Mouse (Mus musculus) kidney, embryonic 14.5 days (tissue): Measurements from ENCODE around the gene Paox. TPM values are rescaled to one million over a fixed set of nuclear protein-coding genes. Genes with fewer than 3 reads are reported as not detected.

ENCODE experiments used
- ATAC-seq: fragments of 200-750 bp; cut with Nextera tagmentation; 2 replicates; pipeline ENCODE4 v1.8.0; 2017; ENCODE audit warnings: moderate number of reproducible peaks, mild to moderate bottlenecking, moderate TSS enrichment, moderate library complexity; ENCODE audit not compliant: low FRiP score, low TSS enrichment
- H3K27ac ChIP-seq: fragments of 300-500 bp; sonication (generic); 2 replicates; pipeline ENCODE4 v1.5.1; 2014; ENCODE audit warnings: low read depth, mild to moderate bottlenecking, low read length, moderate library complexity, mixed read lengths
- H3K27me3 ChIP-seq: fragments of 300-500 bp; sonication (generic); 2 replicates; pipeline ENCODE4 v1.6.1; 2014; ENCODE audit warnings: mild to moderate bottlenecking, low read length; ENCODE audit not compliant: control insufficient read depth, insufficient read depth
- H3K36me3 ChIP-seq: fragments of 300-500 bp; sonication (generic); 2 replicates; pipeline ENCODE4 v1.6.1; 2014; ENCODE audit warnings: low read length, mixed read lengths; ENCODE audit not compliant: control insufficient read depth, insufficient read depth
- H3K4me1 ChIP-seq: fragments of 300-500 bp; sonication (generic); 2 replicates; pipeline ENCODE4 v1.6.1; 2014; ENCODE audit warnings: low read length, mixed read lengths; ENCODE audit not compliant: control insufficient read depth, insufficient read depth
- H3K4me2 ChIP-seq: fragments of 300-500 bp; sonication (generic); replicated peaks from 2 replicates; pipeline ENCODE4 v1.6.1; 2014; ENCODE audit warnings: low read depth, mild to moderate bottlenecking, low read length
- H3K4me3 ChIP-seq: fragments of 300-500 bp; sonication (generic); 2 replicates; pipeline ENCODE4 v1.5.1; 2014; ENCODE audit warnings: mild to moderate bottlenecking, low read length
- H3K9ac ChIP-seq: fragments of 300-500 bp; sonication (generic); 2 replicates; pipeline ENCODE4 v1.6.1; 2014; ENCODE audit warnings: low read depth, mild to moderate bottlenecking, low read length, moderate library complexity
- H3K9me3 ChIP-seq: fragments of 300-500 bp; sonication (generic); 2 replicates; pipeline ENCODE4 v1.6.1; 2016; ENCODE audit warnings: low read length; ENCODE audit not compliant: control insufficient read depth
- WGBS: fragments of 180-500 bp; shearing (Covaris S2); extraction: QIAGEN DNeasy Blood & Tissue Kit; methylation state at CpG from one replicate; pipeline ENCODE4 v1.1.7; 2014; 5-methylcytosine and 5-hydroxymethylcytosine counted together
- polyA plus RNA-seq: library from polyadenylated mRNA; unstranded; fragments of >200 nt; fragmentation: Nextera tagmentation; extraction: Ambion mirVana; gene quantifications from 2 replicates; pipeline ENCODE4 v1.2.1, GENCODE M21; 2014

Paox gene
- polyA plus RNA-seq, 1 experiment from 2014 or later = 24.8 TPM

DNA sequence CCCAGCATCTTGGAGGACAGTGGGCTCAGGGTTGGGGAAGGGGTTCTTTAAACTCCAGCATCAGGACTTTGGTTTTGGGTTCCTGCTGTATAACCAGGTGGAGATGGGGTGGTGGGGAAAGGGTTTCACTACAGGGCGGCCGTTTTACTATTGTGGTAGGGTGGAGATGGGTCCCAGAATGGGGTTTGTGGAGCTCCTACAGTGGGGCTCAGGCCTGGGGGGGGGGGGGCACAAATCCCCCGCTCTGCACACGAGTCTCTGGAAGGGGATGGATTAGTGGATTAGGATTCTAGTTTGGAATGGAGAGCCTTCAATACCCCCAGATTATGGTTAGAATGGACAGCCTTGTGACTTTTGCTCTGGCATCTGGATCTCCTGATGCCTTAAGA, 38.2 kb downstream of the Paox start:
- Histone ChIP-seq H3K27ac (no peak overlapping the region), H3K4me1 (peaks cover 11% of the 10 kb centered on the region; the same call in 1 of the 2 replicates), H3K9me3 (no peaks in the 10 kb centered on the region), H3K9ac (no peak overlapping the region), H3K36me3 (no peaks in the 10 kb centered on the region; the same call in 1 of the 2 replicates), H3K4me3 (peak overlapping the region; percentile 23; the same call in 1 of the 2 replicates), H3K4me2 (peak overlapping the region; percentile 48), H3K27me3 (peaks cover 21% of the 10 kb centered on the region)
- ATAC-seq = no peak
- WGBS = 24% methylated on average over 4 of the region's 4 CpGs

- H3K27ac ChIP-seq = no peak within 1 kb of the TSS
- H3K27me3 ChIP-seq = peaks cover 21% of the 10 kb centered on the region
- H3K9ac ChIP-seq = peak within 1 kb of the TSS; percentile 37; the same call in 1 of the 2 replicates
- H3K9me3 ChIP-seq = no peaks in the 10 kb centered on the region
- ATAC-seq = peak; percentile 61
- no peaks in the 10 kb centered on the region; the same call in 1 of the 2 replicates for H3K36me3 ChIP-seq
- H3K4me3 ChIP-seq = peak within 1 kb of the TSS; percentile 23
- WGBS = under 1% methylated on average over 27 of the region's 28 CpGs
- H3K4me1 ChIP-seq = peaks cover 11% of the 10 kb centered on the region; the same call in 1 of the 2 replicates
- H3K4me2 ChIP-seq = peak within 1 kb of the TSS; percentile 48
These were observed 38.8 kb downstream of the Paox start, which contains the start of gene Sprn for GRCm38 (mm10) chr7:140154218-140154927. Sprn (minus strand) TSS chr7:140154877.

GRCm38 (mm10) chr7:140160363-140160762, 44.8 kb downstream of the Paox start:
- 79% methylated on average over 3 of the region's 3 CpGs for WGBS
- H3K9me3 ChIP-seq = no peaks in the 10 kb centered on the region
- H3K9ac ChIP-seq = no peak overlapping the region
- no peak for ATAC-seq
- H3K36me3 ChIP-seq = no peaks in the 10 kb centered on the region
- H3K4me3 ChIP-seq = no peak overlapping the region
- no peak overlapping the region for H3K27ac ChIP-seq
- H3K4me1 ChIP-seq = no peaks in the 10 kb centered on the region
- no peaks in the 10 kb centered on the region for H3K27me3 ChIP-seq
- no peak overlapping the region for H3K4me2 ChIP-seq

DNA sequence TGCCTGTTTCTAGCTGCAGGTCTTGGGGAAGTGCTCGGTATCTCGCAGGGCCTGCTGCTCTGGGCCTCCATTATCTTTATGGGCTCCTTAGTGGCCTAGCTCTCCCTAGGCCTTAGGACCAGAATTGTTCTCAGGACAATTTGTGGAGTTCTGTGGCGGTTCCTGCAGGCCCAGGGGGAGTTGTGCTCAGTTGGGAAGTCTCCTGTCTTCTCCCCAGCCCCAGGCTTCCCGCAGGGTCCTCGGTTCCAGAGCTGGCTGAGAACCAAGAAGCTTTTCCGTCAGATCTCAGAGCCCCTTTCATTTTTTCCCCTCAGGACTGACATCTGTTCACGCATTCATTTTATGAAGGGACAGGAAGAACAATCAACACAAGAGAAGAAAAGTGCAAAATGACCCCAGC, 49.1 kb downstream of the Paox start, which contains the start of gene Olfr522:
Olfr522 (minus strand) TSS at position 101 of the 400 bp plus-strand sequence.
- H3K4me2 ChIP-seq = no peak within 1 kb of the TSS
- H3K27ac ChIP-seq = no peak within 1 kb of the TSS
- no peaks in the 10 kb centered on the region for H3K27me3 ChIP-seq
- no peaks in the 10 kb centered on the region for H3K36me3 ChIP-seq
- H3K9me3 ChIP-seq = no peaks in the 10 kb centered on the region
- H3K4me3 ChIP-seq = no peak within 1 kb of the TSS
- no peaks in the 10 kb centered on the region for H3K4me1 ChIP-seq
- no peak for ATAC-seq
- 73% methylated on average over 7 of the region's 7 CpGs for WGBS
- H3K9ac ChIP-seq = no peak within 1 kb of the TSS

GRCm38 (mm10) chr7:140167950-140168349, 52.4 kb downstream of the Paox start:
- no peaks in the 10 kb centered on the region for H3K27me3 ChIP-seq
- H3K9me3 ChIP-seq = no peaks in the 10 kb centered on the region
- no peak overlapping the region for H3K9ac ChIP-seq
- H3K4me2 ChIP-seq = no peak overlapping the region
- H3K27ac ChIP-seq = no peak overlapping the region
- ATAC-seq = no peak
- H3K36me3 ChIP-seq = no peaks in the 10 kb centered on the region
- no peaks in the 10 kb centered on the region for H3K4me1 ChIP-seq
- WGBS = 84% methylated on average over 1 of the region's 1 CpGs
- no peak overlapping the region for H3K4me3 ChIP-seq

- H3K27ac ChIP-seq = no peak overlapping the region
- no peaks in the 10 kb centered on the region for H3K4me1 ChIP-seq
- 77% methylated on average over 4 of the region's 4 CpGs for WGBS
- no peaks in the 10 kb centered on the region for H3K36me3 ChIP-seq
- H3K4me3 ChIP-seq = no peak overlapping the region
- no peak overlapping the region for H3K9ac ChIP-seq
- H3K4me2 ChIP-seq = no peak overlapping the region
- ATAC-seq = no peak
- no peaks in the 10 kb centered on the region for H3K27me3 ChIP-seq
- no peaks in the 10 kb centered on the region for H3K9me3 ChIP-seq
These were observed 53.8 kb downstream of the Paox start for GRCm38 (mm10) chr7:140169386-140169785.

DNA sequence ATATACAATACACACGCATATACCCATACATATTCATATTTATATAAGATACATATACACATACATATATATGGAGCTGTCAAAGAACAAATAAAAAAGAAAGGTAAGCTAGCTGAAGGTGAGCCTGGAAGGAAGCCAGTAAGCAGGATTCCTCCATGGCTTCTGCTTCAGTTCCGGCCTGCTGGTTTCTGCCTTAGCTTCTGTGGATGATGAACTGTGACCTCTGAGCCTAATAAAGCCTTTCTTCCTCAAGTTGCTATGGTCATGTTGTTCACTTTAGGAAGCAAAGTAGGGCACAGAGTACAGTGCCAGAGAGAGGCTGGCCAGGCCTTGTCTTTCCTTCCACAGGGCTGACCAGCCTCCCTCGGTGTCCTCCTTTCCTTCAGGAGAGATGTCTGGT, 55.3 kb downstream of the Paox start:
- Histone ChIP-seq H3K4me2 (no peak overlapping the region), H3K4me3 (no peak overlapping the region), H3K9ac (no peak overlapping the region), H3K36me3 (no peaks in the 10 kb centered on the region), H3K4me1 (no peaks in the 10 kb centered on the region), H3K9me3 (no peaks in the 10 kb centered on the region), H3K27ac (no peak overlapping the region), H3K27me3 (no peaks in the 10 kb centered on the region)
- 92% methylated on average over 3 of the region's 3 CpGs for WGBS
- ATAC-seq = no peak

- Histone ChIP-seq H3K27ac (no peak within 1 kb of the TSS), H3K4me2 (no peak within 1 kb of the TSS), H3K4me3 (no peak within 1 kb of the TSS), H3K9ac (no peak within 1 kb of the TSS), H3K27me3 (no peaks in the 10 kb centered on the region), H3K36me3 (no peaks in the 10 kb centered on the region), H3K4me1 (no peaks in the 10 kb centered on the region), H3K9me3 (no peaks in the 10 kb centered on the region)
- no peak for ATAC-seq
- WGBS = 71% methylated on average over 1 of the region's 1 CpGs
These were observed 57.3 kb downstream of the Paox start, which contains the start of gene Olfr523 for GRCm38 (mm10) chr7:140172936-140173335. Olfr523 (plus strand) TSS chr7:140173217.

GRCm38 (mm10) chr7:140179176-140179575, 63.6 kb downstream of the Paox start:
- ATAC-seq = no peak
- H3K9me3 ChIP-seq = no peaks in the 10 kb centered on the region
- no peak overlapping the region for H3K4me3 ChIP-seq
- no peaks in the 10 kb centered on the region for H3K27me3 ChIP-seq
- no peaks in the 10 kb centered on the region for H3K4me1 ChIP-seq
- H3K4me2 ChIP-seq = no peak overlapping the region
- no peaks in the 10 kb centered on the region for H3K36me3 ChIP-seq
- H3K9ac ChIP-seq = no peak overlapping the region
- 85% methylated on average over 2 of the region's 2 CpGs for WGBS
- no peak overlapping the region for H3K27ac ChIP-seq
